Mouse (Mus musculus): ENCODE data around the gene Aldh1a3. TPM values are rescaled to one million over a fixed set of nuclear protein-coding genes. Genes with fewer than 3 reads are reported as not detected.

Aldh1a3 gene
- polyA plus RNA-seq, 1 experiment from 2014 or later: 1.0 TPM

DNA sequence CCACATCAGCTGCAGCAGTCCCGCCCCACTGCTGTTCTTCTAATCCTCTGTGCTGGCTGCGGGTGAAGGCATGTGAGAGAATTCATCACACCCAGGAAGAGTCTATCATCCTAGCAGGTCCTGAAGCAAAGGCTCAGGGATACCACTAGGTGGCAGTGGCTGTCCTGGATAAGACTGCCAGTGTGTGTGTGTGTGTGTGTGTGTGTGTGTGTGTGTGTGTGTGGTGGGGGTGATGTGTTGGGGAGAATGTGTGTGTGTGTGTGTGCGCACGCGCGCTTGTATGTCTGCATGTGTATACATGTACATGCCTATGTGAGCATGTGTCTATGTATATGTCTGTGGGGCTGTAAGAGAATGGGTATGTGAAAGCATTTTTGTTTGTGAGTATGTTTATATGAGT is 17.9 kb downstream of the Aldh1a3 start:
- no peak overlapping the region for H3K4me3 ChIP-seq
- peaks cover 29% of the 10 kb centered on the region for H3K4me1 ChIP-seq (replicated peaks)
- no peak overlapping the region for H3K4me2 ChIP-seq
- H3K36me3 ChIP-seq: no peaks in the 10 kb centered on the region
- ATAC-seq (replicated peaks; ENCODE audit: insufficient number of reproducible peaks, insufficient read depth, low FRiP score, low read depth): no peak
- WGBS: 68% methylated on average over 6 of the region's 6 CpGs
- H3K9ac ChIP-seq: no peak overlapping the region
- H3K9me3 ChIP-seq (replicated peaks): no peaks in the 10 kb centered on the region
- 0 out of 2 replicates have a peak, but pooled peaks cover 6% of the 10 kb centered on the region for H3K27me3 ChIP-seq
- no peak overlapping the region for H3K27ac ChIP-seq

GRCm38 (mm10) chr7:66406971-66407370 is 20.3 kb downstream of the Aldh1a3 start:
- ATAC-seq (replicated peaks; ENCODE audit: insufficient number of reproducible peaks, insufficient read depth, low FRiP score, low read depth): no peak
- H3K4me2 ChIP-seq: no peak overlapping the region
- 47% methylated on average over 8 of the region's 8 CpGs for WGBS
- no peak overlapping the region for H3K9ac ChIP-seq
- H3K9me3 ChIP-seq (replicated peaks): no peaks in the 10 kb centered on the region
- H3K4me1 ChIP-seq (replicated peaks): peaks cover 26% of the 10 kb centered on the region
- no peak overlapping the region for H3K27ac ChIP-seq
- H3K4me3 ChIP-seq: no peak overlapping the region
- no peaks in the 10 kb centered on the region for H3K36me3 ChIP-seq
- 0 out of 2 replicates have a peak, but pooled peaks cover 3% of the 10 kb centered on the region for H3K27me3 ChIP-seq

DNA sequence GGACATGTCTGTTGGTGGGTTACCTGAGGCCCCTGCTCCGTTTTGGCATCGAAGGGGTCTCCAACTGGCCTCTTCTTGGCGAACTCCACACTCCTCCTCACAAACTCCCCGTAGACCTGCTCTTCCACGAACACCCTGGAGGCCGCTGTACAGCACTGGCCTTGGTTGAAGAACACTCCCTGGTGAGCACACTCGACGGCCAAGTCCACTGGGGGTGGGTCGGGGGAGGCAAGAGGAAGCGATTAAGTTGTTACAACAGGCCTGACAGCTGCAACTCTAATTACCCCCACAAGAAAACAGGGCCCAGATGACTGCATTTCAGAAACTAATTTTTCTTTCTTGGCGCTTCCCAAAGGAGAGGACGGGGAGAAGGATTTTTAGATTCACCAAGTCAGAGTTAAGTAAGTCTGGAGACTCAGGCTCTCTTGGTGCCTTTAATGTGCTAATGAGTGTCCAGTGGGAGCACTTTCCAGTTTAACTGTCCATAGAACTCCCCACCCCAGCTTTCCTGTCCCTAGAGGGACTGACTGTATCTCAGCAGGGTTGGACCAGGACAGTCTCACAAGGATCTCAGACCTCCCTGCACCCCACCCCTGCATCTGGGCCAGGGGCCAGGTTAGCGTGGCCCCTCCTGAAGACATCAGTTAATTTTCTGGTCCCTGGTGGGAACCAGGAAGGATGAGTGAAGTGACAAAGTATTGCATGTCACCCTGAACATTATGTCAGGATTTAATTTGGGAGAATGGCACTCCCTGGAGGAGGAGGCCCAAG is 21.2 kb downstream of the Aldh1a3 start:
- no peaks in the 10 kb centered on the region for H3K9me3 ChIP-seq (replicated peaks)
- WGBS: 55% methylated on average over 13 of the region's 13 CpGs
- no peak overlapping the region for H3K27ac ChIP-seq
- no peak overlapping the region for H3K4me3 ChIP-seq
- H3K9ac ChIP-seq: no peak overlapping the region
- no peaks in the 10 kb centered on the region for H3K36me3 ChIP-seq
- peaks cover 26% of the 10 kb centered on the region for H3K4me1 ChIP-seq (replicated peaks)
- no peaks in the 10 kb centered on the region for H3K27me3 ChIP-seq
- no peak overlapping the region for H3K4me2 ChIP-seq
- ATAC-seq (replicated peaks; ENCODE audit: insufficient number of reproducible peaks, insufficient read depth, low FRiP score, low read depth): no peak

- no peak for ATAC-seq (replicated peaks; ENCODE audit: insufficient number of reproducible peaks, insufficient read depth, low FRiP score, low read depth)
- H3K9ac ChIP-seq: no peak overlapping the region
- no peaks in the 10 kb centered on the region for H3K27me3 ChIP-seq
- H3K4me1 ChIP-seq (replicated peaks): peaks cover 26% of the 10 kb centered on the region
- 26% methylated on average over 11 of the region's 11 CpGs for whole genome bisulfite sequencing
- H3K36me3 ChIP-seq: no peaks in the 10 kb centered on the region
- H3K4me3 ChIP-seq: no peak overlapping the region
- 0 out of 2 replicates have a peak overlapping the region, but pooled peaks have one; percentile 17 for H3K4me2 ChIP-seq
- no peak overlapping the region for H3K27ac ChIP-seq
- H3K9me3 ChIP-seq (replicated peaks): no peaks in the 10 kb centered on the region
Observed at GRCm38 (mm10) chr7:66405541-66405940, 21.8 kb downstream of the Aldh1a3 start.

- WGBS: 60% methylated on average over 4 of the region's 4 CpGs
Observed at GRCm38 (mm10) chr7:66404802-66405201, 22.5 kb downstream of the Aldh1a3 start.

DNA sequence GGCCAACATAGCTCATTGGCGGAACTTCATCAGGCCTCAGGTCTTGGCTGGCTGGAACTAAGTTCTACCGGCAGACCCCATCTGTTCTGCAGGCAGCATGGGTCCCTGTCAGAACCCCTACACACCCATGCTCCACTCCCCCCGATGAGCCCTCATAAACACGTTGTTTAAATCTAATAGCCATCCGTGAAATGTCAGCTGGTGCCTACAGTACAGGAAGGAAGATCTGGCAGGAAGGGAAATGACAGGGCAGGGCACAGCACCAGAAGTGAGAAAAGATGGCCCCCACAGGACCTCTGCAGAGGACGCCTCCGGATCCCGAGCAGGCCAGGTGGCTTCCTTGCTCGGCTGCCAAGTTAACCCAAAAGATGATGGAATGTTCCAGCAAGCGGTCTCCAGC is 23.2 kb downstream of the Aldh1a3 start:
- Histone ChIP-seq H3K4me2 (no peak overlapping the region), H3K4me3 (no peak overlapping the region), H3K27ac (no peak overlapping the region), H3K9ac (no peak overlapping the region), H3K27me3 (no peaks in the 10 kb centered on the region), H3K9me3 (replicated peaks) (no peaks in the 10 kb centered on the region), H3K4me1 (replicated peaks) (peaks cover 26% of the 10 kb centered on the region), H3K36me3 (no peaks in the 10 kb centered on the region)
- 56% methylated on average over 10 of the region's 10 CpGs for WGBS
- ATAC-seq (replicated peaks; ENCODE audit: insufficient number of reproducible peaks, insufficient read depth, low FRiP score, low read depth): no peak

More at GRCm38 (mm10) chr7:66404802-66405201, 22.5 kb downstream of the Aldh1a3 start:
- Histone ChIP-seq H3K36me3 (no peaks in the 10 kb centered on the region), H3K4me2 (no peak overlapping the region), H3K27me3 (no peaks in the 10 kb centered on the region), H3K27ac (no peak overlapping the region), H3K4me1 (replicated peaks) (peaks cover 26% of the 10 kb centered on the region), H3K4me3 (no peak overlapping the region), H3K9ac (no peak overlapping the region), H3K9me3 (replicated peaks) (no peaks in the 10 kb centered on the region)
- ATAC-seq (replicated peaks; ENCODE audit: insufficient number of reproducible peaks, insufficient read depth, low FRiP score, low read depth): no peak

- WGBS: 83% methylated on average over 5 of the region's 5 CpGs
- Histone ChIP-seq H3K9me3 (replicated peaks) (no peaks in the 10 kb centered on the region), H3K9ac (no peak overlapping the region), H3K4me3 (no peak overlapping the region), H3K36me3 (no peaks in the 10 kb centered on the region), H3K27me3 (no peaks in the 10 kb centered on the region), H3K4me1 (replicated peaks) (peaks cover 26% of the 10 kb centered on the region), H3K4me2 (no peak overlapping the region), H3K27ac (no peak overlapping the region)
- no peak for ATAC-seq (replicated peaks; ENCODE audit: insufficient number of reproducible peaks, insufficient read depth, low FRiP score, low read depth)
Observed at GRCm38 (mm10) chr7:66402876-66403275, 24.4 kb downstream of the Aldh1a3 start.

GRCm38 (mm10) chr7:66401605-66402004 is 25.7 kb downstream of the Aldh1a3 start:
- H3K9me3 ChIP-seq (replicated peaks): no peaks in the 10 kb centered on the region
- WGBS: 65% methylated on average over 8 of the region's 8 CpGs
- H3K27me3 ChIP-seq: no peaks in the 10 kb centered on the region
- no peak overlapping the region for H3K4me2 ChIP-seq
- H3K4me3 ChIP-seq: no peak overlapping the region
- ATAC-seq (replicated peaks; ENCODE audit: insufficient number of reproducible peaks, insufficient read depth, low FRiP score, low read depth): no peak
- H3K4me1 ChIP-seq (replicated peaks): peaks cover 24% of the 10 kb centered on the region
- H3K27ac ChIP-seq: no peak overlapping the region
- H3K9ac ChIP-seq: no peak overlapping the region
- no peaks in the 10 kb centered on the region for H3K36me3 ChIP-seq

- Histone ChIP-seq H3K4me3 (no peak overlapping the region), H3K4me1 (replicated peaks) (no peaks in the 10 kb centered on the region), H3K4me2 (no peak overlapping the region), H3K27ac (no peak overlapping the region), H3K36me3 (no peaks in the 10 kb centered on the region), H3K9me3 (replicated peaks) (no peaks in the 10 kb centered on the region), H3K9ac (no peak overlapping the region), H3K27me3 (no peaks in the 10 kb centered on the region)
- WGBS: 69% methylated on average over 3 of the region's 3 CpGs
- no peak for ATAC-seq (replicated peaks; ENCODE audit: insufficient number of reproducible peaks, insufficient read depth, low FRiP score, low read depth)
Observed at GRCm38 (mm10) chr7:66397288-66397687, 30.0 kb downstream of the Aldh1a3 start.

DNA sequence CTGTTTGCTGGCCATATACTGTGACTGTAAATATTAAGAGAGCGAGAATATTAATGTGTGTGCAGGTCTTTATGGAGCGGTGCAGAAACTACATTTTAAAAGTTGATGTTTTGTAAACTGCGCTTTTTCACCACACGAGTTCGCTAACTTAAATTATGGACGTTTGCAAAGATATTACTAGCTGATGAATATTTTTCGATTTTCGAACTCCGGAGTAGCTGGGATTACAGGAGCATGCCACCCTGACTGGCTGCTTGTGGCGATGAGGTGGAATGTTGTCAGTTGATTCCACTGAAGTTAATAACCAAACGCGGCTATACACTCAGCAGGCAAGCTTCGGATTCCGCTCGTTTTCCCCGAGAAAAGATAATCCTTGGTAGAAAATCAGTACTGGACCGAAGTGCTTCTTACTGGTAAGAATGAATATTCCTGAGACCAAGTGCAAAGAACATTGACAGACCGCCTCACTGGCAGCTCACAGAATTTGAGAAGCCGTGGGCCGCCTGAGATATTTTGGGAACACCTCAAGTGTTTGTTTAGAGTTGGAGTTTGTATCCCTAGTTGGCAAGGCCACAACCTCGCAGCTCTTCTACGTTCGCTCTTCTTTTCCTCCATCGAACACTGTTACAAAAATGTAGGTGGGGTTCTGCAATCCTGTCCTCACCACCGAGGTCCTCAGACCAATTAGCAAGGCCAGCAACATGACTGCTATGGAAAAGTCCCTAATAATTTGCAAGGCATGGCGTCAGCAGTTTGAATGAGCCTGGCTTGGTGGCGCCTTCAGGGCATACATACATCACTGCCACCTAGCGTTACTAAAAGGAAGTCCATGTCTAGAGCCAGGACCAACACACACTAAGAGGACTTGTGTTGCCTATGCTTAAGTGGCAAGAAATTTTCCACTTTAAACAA is 38.4 kb downstream of the Aldh1a3 start:
- WGBS: 10% methylated on average over 28 of the region's 28 CpGs
- Histone ChIP-seq H3K9ac (peak overlapping the region; percentile 92), H3K4me1 (replicated peaks) (peaks cover 11% of the 10 kb centered on the region), H3K27me3 (no peaks in the 10 kb centered on the region), H3K9me3 (replicated peaks) (no peaks in the 10 kb centered on the region), H3K4me2 (peak overlapping the region; percentile 96), H3K36me3 (no peaks in the 10 kb centered on the region), H3K4me3 (peak overlapping the region; percentile 80), H3K27ac (peak overlapping the region; percentile 73)
- peak; percentile 78; the same call in 1 of the 2 replicates for ATAC-seq (replicated peaks; ENCODE audit: insufficient number of reproducible peaks, insufficient read depth, low FRiP score, low read depth)

DNA sequence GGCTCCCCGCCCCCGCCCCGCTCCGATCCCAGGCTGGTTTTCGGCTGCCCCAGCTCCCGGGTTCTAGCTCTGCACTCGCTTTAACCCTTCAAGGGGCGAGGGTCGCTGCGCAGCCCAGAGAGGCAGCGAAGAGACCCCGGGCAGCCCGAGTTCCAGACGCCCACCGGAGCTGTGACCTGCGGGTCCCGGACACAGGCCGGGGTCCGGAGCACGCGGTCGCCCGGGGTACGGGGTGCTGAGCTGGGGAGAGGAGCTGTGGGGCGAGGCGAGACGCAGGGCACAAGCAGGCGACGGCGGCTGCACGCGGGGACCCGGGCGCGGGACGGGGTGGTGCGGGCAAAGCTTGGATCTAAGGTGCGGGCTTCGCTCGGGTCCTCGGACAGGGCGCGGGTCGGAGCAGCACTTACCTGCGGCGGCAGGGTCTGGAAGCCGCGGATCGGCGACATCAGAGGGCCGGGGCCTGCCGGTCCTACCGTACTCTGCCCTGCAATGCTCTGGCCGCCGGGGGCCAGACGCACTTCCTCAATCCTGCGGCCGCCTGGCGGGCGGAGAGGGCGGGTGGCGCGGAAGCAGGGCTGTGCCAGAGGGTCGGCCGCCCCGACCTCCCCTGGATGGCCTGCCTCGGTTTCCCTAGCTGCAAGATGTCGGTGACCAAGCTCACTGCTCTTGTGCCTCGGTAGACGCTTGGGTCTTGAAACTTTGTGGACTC is 39.4 kb downstream of the Aldh1a3 start, which contains the start of gene Lrrk1:
Lrrk1 (minus strand) TSS at position 538 of the 709 bp plus-strand sequence.
- Histone ChIP-seq H3K4me2 (peak within 1 kb of the TSS; percentile 96), H3K4me1 (replicated peaks) (peaks cover 11% of the 10 kb centered on the region), H3K36me3 (no peaks in the 10 kb centered on the region), H3K4me3 (peak within 1 kb of the TSS; percentile 80), H3K9me3 (replicated peaks) (no peaks in the 10 kb centered on the region), H3K27ac (peak within 1 kb of the TSS; percentile 73), H3K9ac (peak within 1 kb of the TSS; percentile 92), H3K27me3 (no peaks in the 10 kb centered on the region)
- peak; percentile 76 for ATAC-seq (replicated peaks; ENCODE audit: insufficient number of reproducible peaks, insufficient read depth, low FRiP score, low read depth)
- WGBS: under 1% methylated on average over 70 of the region's 70 CpGs

All from heart, embryonic 15.5 days (tissue).